Mouse (Mus musculus) kidney, postnatal 0 days (tissue): Measurements from ENCODE around the gene 1810055G02Rik. TPM values are rescaled to one million over a fixed set of nuclear protein-coding genes. Genes with fewer than 3 reads are reported as not detected.

Experiments
- ATAC-seq: fragments of 200-750 bp; cut with Nextera tagmentation; replicated peaks from 2 replicates; pipeline ENCODE4 v1.8.0; 2017; ENCODE audit warnings: low read depth, moderate number of reproducible peaks, moderate TSS enrichment, moderate library complexity; ENCODE audit not compliant: low FRiP score
- DNase-seq: peaks from one replicate; pipeline ENCODE4 v3.0.0-alpha.2; 2016; ENCODE audit warnings: low spot score
- H3K27ac ChIP-seq: fragments of 300-500 bp; sonication (generic); 2 replicates; pipeline ENCODE4 v1.5.1; 2014; ENCODE audit warnings: mild to moderate bottlenecking
- H3K27me3 ChIP-seq: fragments of 300-500 bp; sonication (generic); 2 replicates; pipeline ENCODE4 v1.6.1; 2014; ENCODE audit warnings: low read length, mixed read lengths; ENCODE audit not compliant: insufficient read depth
- H3K36me3 ChIP-seq: fragments of 300-500 bp; sonication (generic); 2 replicates; pipeline ENCODE4 v1.6.1; 2014; ENCODE audit warnings: low read length, mixed read lengths; ENCODE audit not compliant: insufficient read depth
- H3K4me1 ChIP-seq: fragments of 300-500 bp; sonication (generic); replicated peaks from 2 replicates; pipeline ENCODE4 v1.6.1; 2014; ENCODE audit warnings: antibody characterized with exemption, low read length, mixed read lengths; ENCODE audit not compliant: insufficient read depth
- H3K4me2 ChIP-seq: fragments of 300-500 bp; sonication (generic); 2 replicates; pipeline ENCODE4 v1.6.1; 2014; ENCODE audit warnings: mild to moderate bottlenecking, low read length, moderate library complexity, mixed read lengths
- H3K4me3 ChIP-seq: fragments of 300-500 bp; sonication (generic); replicated peaks from 2 replicates; pipeline ENCODE4 v1.5.1; 2014; ENCODE audit warnings: low read depth, low read length
- H3K9ac ChIP-seq: fragments of 300-500 bp; sonication (generic); 2 replicates; pipeline ENCODE4 v1.6.1; 2014; ENCODE audit warnings: low read depth, low read length
- H3K9me3 ChIP-seq: fragments of 300-500 bp; sonication (generic); replicated peaks from 2 replicates; pipeline ENCODE4 v1.6.1; 2016; ENCODE audit warnings: low read length, inconsistent platforms, mixed read lengths
- CTCF ChIP-seq: IDR thresholded peaks from 2 replicates; pipeline ENCODE4 v1.5.1; 2016; ENCODE audit warnings: antibody characterized with exemption, low read depth, mild to moderate bottlenecking, moderate library complexity
- whole genome bisulfite sequencing: fragments of 180-500 bp; shearing (Covaris S2); extraction: QIAGEN DNeasy Blood & Tissue Kit; methylation state at CpG from one replicate; pipeline ENCODE4 v1.1.7; 2014; 5-methylcytosine and 5-hydroxymethylcytosine counted together
- polyA plus RNA-seq: library from polyadenylated mRNA; unstranded; fragments of >200 nt; fragmentation: Nextera tagmentation; extraction: Ambion mirVana; gene quantifications from 2 replicates; pipeline ENCODE4 v1.2.1, GENCODE M21; 2015

Gene 1810055G02Rik
- polyA plus RNA-seq, 1 experiment from 2014 or later: 27.3 TPM

- WGBS: 75% methylated on average over 2 of the region's 2 CpGs
- no peak overlapping the region for H3K9ac ChIP-seq
- peak; percentile 29; the same call in 1 of the 2 replicates for TF ChIP-seq CTCF
- no peak for DNase-seq
- H3K4me2 ChIP-seq: no peak overlapping the region
- no peak overlapping the region for H3K4me3 ChIP-seq
- no peaks in the 10 kb centered on the region for H3K27me3 ChIP-seq
- no peaks in the 10 kb centered on the region for H3K36me3 ChIP-seq
- no peak for ATAC-seq
- no peaks in the 10 kb centered on the region for H3K4me1 ChIP-seq
- H3K27ac ChIP-seq: no peak overlapping the region
- no peaks in the 10 kb centered on the region for H3K9me3 ChIP-seq
These were observed 20.8 kb downstream of the 1810055G02Rik start for GRCm38 (mm10) chr19:3728901-3729300.

DNA sequence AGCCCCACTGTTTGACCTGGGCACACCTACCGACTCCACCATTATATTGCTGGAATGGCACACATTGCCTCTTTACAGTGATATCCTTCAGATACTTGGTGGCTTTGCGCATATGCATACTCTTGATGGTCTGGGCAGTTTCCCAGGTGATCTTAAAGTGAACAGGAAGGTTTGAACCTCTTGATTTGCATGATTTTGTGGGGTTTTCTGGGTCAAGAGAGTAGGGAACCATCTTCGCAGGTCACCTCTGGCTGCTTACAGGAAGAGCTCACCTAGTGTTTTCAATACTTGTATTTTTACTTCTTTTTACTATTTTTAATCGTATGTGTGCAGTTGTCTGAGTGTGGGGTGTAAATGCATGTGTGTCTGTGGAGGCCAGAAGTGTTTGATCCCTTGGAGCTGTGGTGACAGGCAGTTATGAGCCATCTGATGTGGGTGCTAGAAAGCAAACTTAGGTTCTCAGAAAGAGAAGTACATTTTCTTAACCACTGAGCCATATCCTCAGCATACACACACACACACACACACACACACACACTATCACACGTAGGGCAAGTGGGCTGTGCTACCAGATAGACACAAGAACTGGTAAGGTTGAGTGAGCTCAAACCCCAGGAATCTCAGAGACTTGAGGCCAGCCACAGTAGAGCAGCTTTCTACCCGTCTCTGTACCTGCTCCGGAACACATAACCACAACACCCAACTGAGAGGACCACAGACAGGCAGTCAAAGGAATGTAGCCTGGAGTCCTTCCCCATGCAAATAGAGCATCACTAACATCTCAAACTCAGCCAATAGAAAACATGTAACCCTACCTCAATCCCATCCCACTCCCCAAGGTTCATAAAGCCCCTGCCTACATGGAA, 22.9 kb downstream of the 1810055G02Rik start:
- H3K9ac ChIP-seq: no peak overlapping the region
- H3K27me3 ChIP-seq: no peaks in the 10 kb centered on the region
- no peaks in the 10 kb centered on the region for H3K36me3 ChIP-seq
- DNase-seq (peak; percentile 9), ATAC-seq (no peak)
- no peaks in the 10 kb centered on the region for H3K4me1 ChIP-seq
- no peak overlapping the region for H3K4me2 ChIP-seq
- no peak overlapping the region for H3K27ac ChIP-seq
- 83% methylated on average over 7 of the region's 7 CpGs for WGBS
- TF ChIP-seq CTCF: no peak
- H3K9me3 ChIP-seq: no peaks in the 10 kb centered on the region
- H3K4me3 ChIP-seq: no peak overlapping the region

GRCm38 (mm10) chr19:3736001-3736400, 27.9 kb downstream of the 1810055G02Rik start:
- no peak overlapping the region for H3K4me3 ChIP-seq
- no peaks in the 10 kb centered on the region for H3K4me1 ChIP-seq
- no peak for ATAC-seq
- H3K4me2 ChIP-seq: no peak overlapping the region
- no peak for DNase-seq
- H3K36me3 ChIP-seq: no peaks in the 10 kb centered on the region
- WGBS: 86% methylated on average over 3 of the region's 3 CpGs
- no peaks in the 10 kb centered on the region for H3K9me3 ChIP-seq
- no peak overlapping the region for H3K9ac ChIP-seq
- no peak overlapping the region for H3K27ac ChIP-seq
- H3K27me3 ChIP-seq: no peaks in the 10 kb centered on the region
- TF ChIP-seq CTCF: no peak

GRCm38 (mm10) chr19:3739650-3740049, 31.6 kb downstream of the 1810055G02Rik start:
- H3K9me3 ChIP-seq: no peaks in the 10 kb centered on the region
- no peaks in the 10 kb centered on the region for H3K4me1 ChIP-seq
- no peak overlapping the region for H3K27ac ChIP-seq
- no peak overlapping the region for H3K9ac ChIP-seq
- H3K4me2 ChIP-seq: no peak overlapping the region
- H3K36me3 ChIP-seq: no peaks in the 10 kb centered on the region
- ATAC-seq: no peak
- TF ChIP-seq CTCF: no peak
- no peak for DNase-seq
- WGBS: 90% methylated on average over 7 of the region's 7 CpGs
- no peaks in the 10 kb centered on the region for H3K27me3 ChIP-seq
- H3K4me3 ChIP-seq: no peak overlapping the region

GRCm38 (mm10) chr19:3742716-3743115, 34.6 kb downstream of the 1810055G02Rik start:
- DNase-seq (no peak), ATAC-seq (no peak)
- Histone ChIP-seq H3K4me1 (no peaks in the 10 kb centered on the region), H3K9me3 (no peaks in the 10 kb centered on the region), H3K27ac (no peak overlapping the region), H3K4me2 (no peak overlapping the region), H3K4me3 (no peak overlapping the region), H3K27me3 (no peaks in the 10 kb centered on the region), H3K9ac (no peak overlapping the region), H3K36me3 (no peaks in the 10 kb centered on the region)
- TF ChIP-seq CTCF: no peak
- WGBS: 30% methylated on average over 4 of the region's 4 CpGs

DNA sequence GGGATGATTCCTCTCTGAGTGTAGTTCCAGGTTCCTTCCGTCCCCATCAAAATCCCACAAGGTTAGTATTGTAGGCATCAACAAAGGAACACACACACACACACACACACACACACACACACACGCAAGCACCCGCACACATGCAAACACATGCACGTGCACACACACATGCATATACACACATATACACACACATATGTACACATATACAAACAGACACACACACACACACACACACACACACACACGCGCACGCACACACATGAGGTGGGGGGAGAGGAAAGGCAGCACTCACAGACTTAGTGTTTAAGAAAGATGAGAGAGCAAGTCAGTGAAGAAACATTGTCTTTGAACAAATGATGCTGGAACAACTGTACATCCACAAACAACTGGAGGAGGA, 35.3 kb downstream of the 1810055G02Rik start:
- no peak overlapping the region for H3K9ac ChIP-seq
- H3K4me1 ChIP-seq: no peaks in the 10 kb centered on the region
- H3K36me3 ChIP-seq: no peaks in the 10 kb centered on the region
- no peaks in the 10 kb centered on the region; the same call in 1 of the 2 replicates for H3K9me3 ChIP-seq
- no peak overlapping the region for H3K4me3 ChIP-seq
- H3K27me3 ChIP-seq: no peaks in the 10 kb centered on the region
- ATAC-seq: no peak
- WGBS: 82% methylated on average over 7 of the region's 7 CpGs
- TF ChIP-seq CTCF: no peak
- H3K4me2 ChIP-seq: 0 out of 2 replicates have a peak overlapping the region, but pooled peaks have one; percentile 64
- no peak overlapping the region for H3K27ac ChIP-seq
- no peak for DNase-seq
